Mouse (Mus musculus): ENCODE results near the gene Rfng.
"Not testable (repeated sequence)": the region's sequence is repeated elsewhere in the genome, so short reads cannot be mapped to it uniquely, and the experiment has no call there.

DNA sequence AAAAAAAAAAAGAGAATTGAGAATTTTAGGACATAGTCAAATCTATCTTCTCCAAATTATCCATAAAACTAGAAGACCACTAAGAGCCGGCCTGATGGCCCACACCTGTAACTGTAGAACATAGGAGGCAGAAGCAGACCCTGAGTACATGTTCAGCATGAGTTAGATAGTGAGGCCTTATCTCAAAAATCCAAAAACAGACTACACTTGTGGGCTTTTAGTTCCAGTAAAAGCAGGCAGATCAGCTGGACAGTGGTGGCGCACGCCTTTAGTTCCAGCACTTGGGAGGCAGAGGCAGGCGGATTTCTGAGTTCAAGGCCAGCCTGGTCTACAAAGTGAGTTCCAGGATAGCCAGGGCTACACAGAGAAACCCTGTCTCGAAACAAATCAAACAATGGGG is 49.0 kb upstream of the Rfng start:
- TF ChIP-seq CTCF (IDR thresholded peaks at IDR 0.05; ENCODE audit: low read depth, low read length); TAL1 (conservative IDR thresholded peaks at IDR 0.05; ENCODE audit: low read depth, low read length); GATA1 (IDR thresholded peaks at IDR 0.05; ENCODE audit: borderline replicate concordance, low read length); POLR2AphosphoS5 (IDR thresholded peaks at IDR 0.05; ENCODE audit: insufficient replicate concordance, low read depth, low read length); GATA2 (IDR thresholded peaks at IDR 0.05; ENCODE audit: borderline replicate concordance, low read depth, low read length): not testable (repeated sequence)

Measured in G1E (cell line).